Mouse (Mus musculus): ENCODE measurements around the gene Pitpnm2. TPM values are rescaled to one million over a fixed set of nuclear protein-coding genes. Genes with fewer than 3 reads are reported as not detected.
A peak's percentile ranks its signal among the peaks of the same experiment; 100 is the strongest.

Pitpnm2 gene
- polyA plus RNA-seq, 1 experiment from 2014 or later, result 4.0 TPM

DNA sequence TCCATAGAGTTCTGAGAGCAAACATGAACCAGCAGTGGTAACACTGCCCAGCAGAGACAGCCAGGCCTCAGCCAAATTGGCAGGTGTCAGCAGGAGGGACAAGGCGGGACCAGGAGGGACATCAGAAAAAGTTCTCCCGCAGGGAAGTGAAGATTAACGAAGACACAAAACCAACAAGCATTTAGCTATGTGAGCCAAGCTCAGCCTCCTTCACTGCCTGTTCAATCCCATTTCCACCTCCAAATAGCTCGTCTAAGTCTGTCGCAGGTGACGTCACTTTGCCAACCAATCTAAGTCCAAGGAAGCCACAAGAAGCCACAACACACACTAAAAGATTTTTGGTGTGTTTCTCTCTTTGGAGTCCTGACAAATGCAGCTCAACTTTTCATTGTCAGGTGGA is 147.2 kb downstream of the Pitpnm2 start:
- WGBS, result 91% methylated on average over 6 of the region's 6 CpGs
- Histone ChIP-seq H3K4me1 (no peaks in the 10 kb centered on the region), H3K36me3 (replicated peaks) (no peaks in the 10 kb centered on the region; the same call in 1 of the 2 replicates), H3K9me3 (0 out of 2 replicates have a peak, but pooled peaks cover 3% of the 10 kb centered on the region), H3K27ac (replicated peaks) (no peak overlapping the region), H3K4me3 (no peak overlapping the region), H3K27me3 (replicated peaks; ENCODE audit: low read depth, poor library complexity, severe bottlenecking) (no peaks in the 10 kb centered on the region)
- no peak for DNase-seq (ENCODE audit: low spot score)

GRCm38 (mm10) chr5:124100128-124101044 is 149.2 kb downstream of the Pitpnm2 start:
- H3K9me3 ChIP-seq, result 0 out of 2 replicates have a peak, but pooled peaks cover 3% of the 10 kb centered on the region
- H3K4me1 ChIP-seq, result peaks cover 7% of the 10 kb centered on the region
- no peak overlapping the region for H3K27ac ChIP-seq (replicated peaks)
- no peak for DNase-seq (ENCODE audit: low spot score)
- H3K36me3 ChIP-seq (replicated peaks), result no peaks in the 10 kb centered on the region; the same call in 1 of the 2 replicates
- H3K27me3 ChIP-seq (replicated peaks; ENCODE audit: low read depth, poor library complexity, severe bottlenecking), result peaks cover 7% of the 10 kb centered on the region; the same call in 1 of the 2 replicates
- no peak overlapping the region for H3K4me3 ChIP-seq
- 94% methylated on average over 11 of the region's 11 CpGs for WGBS

- Histone ChIP-seq H3K4me3 (no peak overlapping the region), H3K27ac (replicated peaks) (no peak overlapping the region), H3K4me1 (peaks cover 16% of the 10 kb centered on the region), H3K9me3 (0 out of 2 replicates have a peak, but pooled peaks cover 3% of the 10 kb centered on the region), H3K27me3 (replicated peaks; ENCODE audit: low read depth, poor library complexity, severe bottlenecking) (peaks cover 22% of the 10 kb centered on the region), H3K36me3 (replicated peaks) (no peaks in the 10 kb centered on the region)
- WGBS, result 87% methylated on average over 2 of the region's 2 CpGs
- DNase-seq (ENCODE audit: low spot score), result no peak
Measured at GRCm38 (mm10) chr5:124098923-124099322, 150.6 kb downstream of the Pitpnm2 start.

GRCm38 (mm10) chr5:124095596-124096232 is 153.8 kb downstream of the Pitpnm2 start, which contains the start of gene Abcb9:
TSS of gene Abcb9 (minus strand) at chr5:124095798.
- peak; percentile 91 for DNase-seq (ENCODE audit: low spot score)
- H3K36me3 ChIP-seq (replicated peaks), result no peaks in the 10 kb centered on the region
- H3K9me3 ChIP-seq, result 0 out of 2 replicates have a peak, but pooled peaks cover 3% of the 10 kb centered on the region
- peak within 1 kb of the TSS; percentile 59 for H3K4me3 ChIP-seq
- H3K27me3 ChIP-seq (replicated peaks; ENCODE audit: low read depth, poor library complexity, severe bottlenecking), result peaks cover 30% of the 10 kb centered on the region
- H3K27ac ChIP-seq (replicated peaks), result no peak within 1 kb of the TSS
- peaks cover 16% of the 10 kb centered on the region for H3K4me1 ChIP-seq
- WGBS, result 2% methylated on average over 42 of the region's 42 CpGs

GRCm38 (mm10) chr5:124095077-124095581 is 154.4 kb downstream of the Pitpnm2 start:
- no peaks in the 10 kb centered on the region for H3K36me3 ChIP-seq (replicated peaks)
- WGBS, result 10% methylated on average over 19 of the region's 19 CpGs
- peaks cover 16% of the 10 kb centered on the region for H3K4me1 ChIP-seq
- 0 out of 2 replicates have a peak, but pooled peaks cover 3% of the 10 kb centered on the region for H3K9me3 ChIP-seq
- DNase-seq (ENCODE audit: low spot score), result peak; percentile 30
- peaks cover 30% of the 10 kb centered on the region for H3K27me3 ChIP-seq (replicated peaks; ENCODE audit: low read depth, poor library complexity, severe bottlenecking)
- no peak overlapping the region for H3K27ac ChIP-seq (replicated peaks)
- peak overlapping the region; percentile 59 for H3K4me3 ChIP-seq

GRCm38 (mm10) chr5:124093852-124094604 is 155.5 kb downstream of the Pitpnm2 start:
- Histone ChIP-seq H3K4me1 (peaks cover 16% of the 10 kb centered on the region), H3K9me3 (no peaks in the 10 kb centered on the region), H3K36me3 (replicated peaks) (no peaks in the 10 kb centered on the region), H3K27me3 (replicated peaks; ENCODE audit: low read depth, poor library complexity, severe bottlenecking) (peaks cover 30% of the 10 kb centered on the region), H3K4me3 (no peak overlapping the region), H3K27ac (replicated peaks) (no peak overlapping the region)
- WGBS, result 81% methylated on average over 12 of the region's 12 CpGs
- no peak for DNase-seq (ENCODE audit: low spot score)

GRCm38 (mm10) chr5:124093120-124093794 is 156.3 kb downstream of the Pitpnm2 start:
- H3K4me3 ChIP-seq, result no peak overlapping the region
- DNase-seq (ENCODE audit: low spot score), result no peak
- H3K9me3 ChIP-seq, result no peaks in the 10 kb centered on the region
- 79% methylated on average over 11 of the region's 11 CpGs for WGBS
- peaks cover 16% of the 10 kb centered on the region for H3K4me1 ChIP-seq
- H3K36me3 ChIP-seq (replicated peaks), result no peaks in the 10 kb centered on the region
- H3K27me3 ChIP-seq (replicated peaks; ENCODE audit: low read depth, poor library complexity, severe bottlenecking), result peaks cover 30% of the 10 kb centered on the region
- no peak overlapping the region; the same call in 1 of the 2 replicates for H3K27ac ChIP-seq (replicated peaks)

DNA sequence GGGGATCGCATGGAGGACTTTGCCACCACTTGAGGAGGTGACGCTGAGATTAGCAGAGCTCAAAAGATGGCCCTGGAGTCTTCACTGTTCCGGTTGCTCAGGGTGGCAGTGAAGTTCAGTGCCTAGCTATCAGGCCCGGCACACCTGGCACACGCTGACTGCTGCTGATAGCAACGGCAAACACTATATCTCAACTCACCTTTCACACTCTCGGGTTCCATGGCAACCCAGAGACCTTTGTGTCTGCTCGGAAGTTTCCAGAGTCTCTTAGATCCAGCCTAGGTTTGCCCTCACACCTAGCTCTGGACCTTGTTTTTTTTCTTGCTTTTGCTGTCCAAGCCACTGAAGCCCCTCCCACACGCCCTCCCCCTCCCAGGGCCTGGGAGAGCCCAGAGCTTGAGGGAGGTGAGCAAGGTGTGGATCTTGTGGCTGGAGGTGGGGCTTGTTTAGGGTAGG is 157.6 kb downstream of the Pitpnm2 start:
- H3K27ac ChIP-seq (replicated peaks), result no peak overlapping the region
- H3K27me3 ChIP-seq (replicated peaks; ENCODE audit: low read depth, poor library complexity, severe bottlenecking), result peaks cover 30% of the 10 kb centered on the region
- H3K4me1 ChIP-seq, result peaks cover 16% of the 10 kb centered on the region
- DNase-seq (ENCODE audit: low spot score), result no peak
- no peak overlapping the region for H3K4me3 ChIP-seq
- no peaks in the 10 kb centered on the region for H3K36me3 ChIP-seq (replicated peaks)
- no peaks in the 10 kb centered on the region for H3K9me3 ChIP-seq
- 67% methylated on average over 9 of the region's 9 CpGs for WGBS

- H3K4me3 ChIP-seq, result no peak overlapping the region
Measured at GRCm38 (mm10) chr5:124089868-124090267, 159.7 kb downstream of the Pitpnm2 start.

GRCm38 (mm10) chr5:124086876-124087275 is 162.7 kb downstream of the Pitpnm2 start:
- H3K9me3 ChIP-seq, result no peaks in the 10 kb centered on the region
- H3K27ac ChIP-seq (replicated peaks), result no peak overlapping the region
- 82% methylated on average over 4 of the region's 4 CpGs for WGBS
- no peak overlapping the region for H3K4me3 ChIP-seq
- H3K36me3 ChIP-seq (replicated peaks), result no peaks in the 10 kb centered on the region
- no peak for DNase-seq (ENCODE audit: low spot score)
- 0 out of 2 replicates have a peak, but pooled peaks cover 4% of the 10 kb centered on the region for H3K4me1 ChIP-seq
- H3K27me3 ChIP-seq (replicated peaks; ENCODE audit: low read depth, poor library complexity, severe bottlenecking), result no peaks in the 10 kb centered on the region

More at GRCm38 (mm10) chr5:124089868-124090267, 159.7 kb downstream of the Pitpnm2 start:
- peaks cover 4% of the 10 kb centered on the region for H3K4me1 ChIP-seq
- H3K27me3 ChIP-seq (replicated peaks; ENCODE audit: low read depth, poor library complexity, severe bottlenecking), result peaks cover 18% of the 10 kb centered on the region
- WGBS, result 90% methylated on average over 23 of the region's 23 CpGs
- no peaks in the 10 kb centered on the region for H3K36me3 ChIP-seq (replicated peaks)
- no peak overlapping the region for H3K27ac ChIP-seq (replicated peaks)
- H3K9me3 ChIP-seq, result no peaks in the 10 kb centered on the region
- DNase-seq (ENCODE audit: low spot score), result no peak

DNA sequence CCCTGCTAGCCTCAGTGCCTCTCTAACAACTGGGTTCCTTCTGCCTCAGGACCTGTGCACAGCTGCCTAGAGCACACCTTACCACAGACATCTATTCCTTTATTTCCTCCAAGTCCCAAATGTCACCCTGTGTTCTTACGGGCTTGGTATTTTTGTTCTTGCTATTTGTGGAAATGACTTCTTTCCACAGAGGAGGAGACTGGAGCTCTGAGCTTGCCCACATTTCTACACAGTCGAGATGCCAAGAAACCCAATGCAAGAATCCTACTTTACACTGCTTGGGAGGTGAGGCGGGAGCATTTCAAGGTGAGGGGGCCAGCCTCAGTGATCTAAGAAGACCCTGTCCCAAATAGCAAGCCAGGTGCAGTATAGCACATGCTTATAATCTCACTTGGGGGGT is 164.0 kb downstream of the Pitpnm2 start:
- H3K4me3 ChIP-seq, result no peak overlapping the region
- H3K27me3 ChIP-seq (replicated peaks; ENCODE audit: low read depth, poor library complexity, severe bottlenecking), result no peaks in the 10 kb centered on the region
- no peaks in the 10 kb centered on the region for H3K9me3 ChIP-seq
- WGBS, result 75% methylated on average over 3 of the region's 3 CpGs
- H3K36me3 ChIP-seq (replicated peaks), result no peaks in the 10 kb centered on the region
- 0 out of 2 replicates have a peak, but pooled peaks cover 4% of the 10 kb centered on the region for H3K4me1 ChIP-seq
- DNase-seq (ENCODE audit: low spot score), result no peak
- H3K27ac ChIP-seq (replicated peaks), result no peak overlapping the region

All from embryonic facial prominence, embryonic 10.5 days (tissue).